Mouse (Mus musculus): Measurements from ENCODE around the gene Lemd2.

Lemd2 gene

DNA sequence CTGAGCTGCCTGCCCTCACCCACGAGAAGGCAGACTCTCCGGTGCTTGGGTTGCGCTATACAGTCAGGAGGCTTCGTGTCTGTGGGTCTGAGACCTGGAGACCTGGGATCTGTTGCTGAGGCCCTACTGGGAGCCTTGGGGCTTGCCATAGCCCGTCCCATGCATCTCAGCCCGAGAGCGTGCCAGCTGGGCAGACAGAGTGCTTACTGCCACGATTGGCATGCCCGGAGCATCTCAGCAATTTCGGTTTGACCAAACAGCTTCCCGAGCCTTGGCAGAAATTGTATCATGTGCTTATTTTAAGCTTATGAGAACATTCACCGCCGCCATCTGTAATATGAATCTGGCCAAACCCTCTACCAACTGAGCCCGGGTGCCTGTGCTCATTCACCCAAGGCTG lies 50.0 kb downstream of the Lemd2 start:
- no peak for DNase-seq

DNA sequence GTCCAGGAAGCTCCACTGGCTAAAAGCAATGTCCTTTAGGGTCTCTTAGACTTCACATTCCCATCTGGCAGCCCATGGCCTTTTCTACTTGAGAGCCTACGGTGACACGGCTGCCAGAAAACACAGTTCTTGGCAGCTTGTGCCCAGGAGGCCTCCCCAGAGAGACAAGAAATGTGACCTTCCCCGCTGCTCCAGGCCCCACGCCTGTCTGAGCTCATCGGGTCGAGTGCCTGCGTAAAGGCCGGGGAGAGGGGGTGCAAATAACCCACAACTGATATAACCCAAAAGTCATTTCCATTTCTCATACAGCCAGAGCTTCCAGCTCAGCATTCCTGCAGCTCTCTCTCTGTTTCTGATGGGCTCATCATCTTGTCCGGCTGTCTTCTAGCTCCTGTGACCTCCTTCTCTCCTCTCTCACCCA lies 50.5 kb downstream of the Lemd2 start:
- DNase-seq, result no peak

DNA sequence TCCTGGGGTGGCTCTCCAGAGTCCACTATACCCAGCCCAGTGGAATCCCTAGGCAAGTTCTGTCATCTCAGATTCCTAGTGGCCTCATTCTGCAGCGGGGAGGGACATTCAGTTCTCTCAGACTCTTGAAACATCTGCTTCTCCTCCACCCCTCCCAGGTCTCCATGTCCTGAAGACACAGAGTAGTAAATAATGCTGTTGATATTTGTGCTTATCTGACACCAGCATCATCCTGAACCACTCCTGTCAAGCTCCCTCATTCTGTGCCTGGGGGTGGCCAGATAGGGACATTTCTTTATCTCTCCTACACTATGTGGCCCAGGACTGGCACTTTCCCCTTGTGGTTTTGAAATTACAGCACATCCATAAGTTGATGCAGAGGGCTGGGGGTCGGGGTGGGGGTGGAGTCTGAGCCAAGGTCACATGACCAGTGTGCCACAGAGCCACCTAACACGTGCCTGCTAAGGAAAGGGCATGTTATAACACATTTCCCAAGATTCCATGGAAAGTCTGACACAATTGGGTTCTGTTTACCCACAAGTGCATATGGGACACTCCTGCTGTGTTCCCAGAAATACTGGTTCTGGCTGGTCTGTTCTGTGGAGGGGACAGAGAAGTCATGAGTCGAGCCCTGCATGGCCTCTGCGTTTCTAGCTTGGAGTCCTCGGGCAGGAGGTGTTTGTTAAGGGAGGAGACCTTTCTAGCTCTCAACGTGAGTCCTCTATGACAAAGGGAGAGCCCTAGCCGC lies 51.1 kb downstream of the Lemd2 start:
- DNase-seq, result no peak

DNA sequence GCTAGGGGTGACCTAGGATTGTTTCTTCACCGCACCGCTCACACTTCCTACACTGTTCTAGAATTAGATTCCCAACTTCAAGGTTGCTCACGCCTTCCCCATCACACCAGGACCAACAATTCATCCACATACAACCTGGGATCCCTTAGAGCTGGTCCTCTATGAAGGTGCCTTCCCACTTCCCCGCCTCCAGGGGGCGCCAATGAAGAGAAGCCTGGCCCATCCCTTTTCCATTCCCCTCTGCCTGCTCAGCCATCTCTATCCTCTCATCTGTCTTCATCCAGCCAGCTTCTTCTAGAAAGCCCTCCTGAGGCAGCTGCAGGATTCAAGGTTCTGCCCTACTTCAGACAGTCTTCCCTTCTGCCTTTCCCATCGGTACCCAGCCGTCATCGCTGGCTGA lies 52.9 kb downstream of the Lemd2 start:
- DNase-seq, result peak; percentile 39

DNA sequence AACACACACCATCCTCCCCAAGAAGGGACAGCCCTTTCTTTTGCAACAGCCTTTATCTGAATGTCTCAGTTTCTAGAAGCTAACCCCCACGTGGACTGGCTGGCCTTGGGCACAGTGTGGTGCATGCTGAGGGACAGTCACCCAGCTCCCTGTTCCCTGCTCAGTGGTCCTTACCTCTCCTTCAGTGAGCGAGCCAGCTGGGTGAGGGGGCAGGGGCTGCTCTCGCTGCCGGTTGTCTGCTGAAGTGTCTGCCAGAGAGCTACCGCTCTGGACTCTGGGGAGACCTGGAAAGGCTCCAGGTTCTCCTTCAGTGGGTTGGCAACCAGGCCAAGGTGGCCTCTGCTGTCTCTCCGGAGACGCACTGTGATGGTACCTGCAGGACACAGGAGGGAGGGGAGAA lies 53.4 kb downstream of the Lemd2 start:
- no peak for DNase-seq

DNA sequence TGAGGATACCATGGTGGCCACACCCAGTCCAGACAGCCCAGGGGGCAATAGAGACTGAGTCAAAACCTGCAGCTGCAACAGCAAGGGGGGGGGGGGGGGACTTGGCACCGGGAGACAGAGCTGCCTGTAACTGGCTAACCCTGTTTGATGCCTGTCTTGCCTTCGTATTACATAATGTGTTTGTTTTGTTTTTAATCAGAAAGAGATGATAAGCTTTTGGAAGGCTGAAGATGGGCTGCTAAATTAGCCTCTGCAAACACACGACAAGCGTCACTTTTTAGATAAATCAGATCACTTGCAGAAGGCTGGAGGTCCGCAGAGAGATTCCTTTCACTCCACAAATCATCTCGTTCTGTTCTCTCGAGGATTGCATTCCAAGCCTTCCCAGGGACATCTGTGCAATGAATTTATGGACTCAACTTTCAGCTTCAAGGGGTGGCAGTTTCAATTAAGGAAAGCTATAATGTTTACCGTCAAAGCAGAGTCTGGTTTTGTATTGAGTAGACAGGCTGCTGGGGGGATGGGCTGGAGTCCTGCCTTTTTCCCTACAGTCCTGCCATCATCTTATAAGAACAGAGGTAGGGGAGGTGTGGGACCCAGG lies 57.8 kb downstream of the Lemd2 start:
- DNase-seq, result no peak

DNA sequence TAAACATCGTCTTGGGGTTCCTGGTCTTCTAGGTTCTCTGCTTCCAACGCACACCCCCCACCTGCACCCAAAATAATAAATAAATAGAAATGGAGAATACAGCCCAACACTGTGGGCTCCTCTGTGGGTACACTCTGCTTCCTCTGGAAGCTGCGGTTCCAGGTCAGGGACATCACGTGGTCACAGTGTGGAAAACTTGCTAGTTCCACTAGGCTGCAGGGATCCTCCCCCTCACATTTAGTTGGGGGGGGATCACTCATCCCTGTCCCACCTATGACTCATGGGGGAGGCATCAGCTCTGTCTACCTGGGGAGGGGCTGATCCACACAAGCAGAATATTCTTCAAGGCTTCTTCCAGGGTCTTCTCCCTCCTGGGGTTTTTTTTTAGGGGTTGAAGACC lies 60.1 kb downstream of the Lemd2 start:
- no peak for DNase-seq

DNA sequence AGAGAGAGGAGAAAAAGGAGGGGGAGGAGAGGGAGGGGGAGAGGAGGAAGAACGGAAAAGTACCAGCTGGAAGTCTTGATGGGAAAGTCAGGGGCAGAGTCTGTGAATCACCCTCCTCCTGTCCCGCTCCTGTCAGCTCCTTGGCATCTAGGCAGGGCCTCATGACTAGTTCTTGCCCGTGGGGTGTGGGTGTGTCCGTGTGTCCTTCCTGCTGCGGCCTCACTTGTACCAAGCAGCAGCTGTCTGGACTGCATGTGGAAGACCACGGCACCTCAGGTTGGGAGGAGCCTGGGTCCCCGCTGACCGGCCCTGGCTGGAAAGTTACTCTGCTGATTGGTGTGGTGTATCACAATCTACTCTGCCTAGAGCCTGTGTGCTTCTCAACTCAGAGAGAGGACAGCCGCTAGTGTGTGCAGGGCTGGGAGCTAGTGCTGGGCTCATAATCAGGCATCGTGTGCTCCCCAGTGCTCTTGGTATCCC lies 62.3 kb downstream of the Lemd2 start:
- no peak for DNase-seq

DNA sequence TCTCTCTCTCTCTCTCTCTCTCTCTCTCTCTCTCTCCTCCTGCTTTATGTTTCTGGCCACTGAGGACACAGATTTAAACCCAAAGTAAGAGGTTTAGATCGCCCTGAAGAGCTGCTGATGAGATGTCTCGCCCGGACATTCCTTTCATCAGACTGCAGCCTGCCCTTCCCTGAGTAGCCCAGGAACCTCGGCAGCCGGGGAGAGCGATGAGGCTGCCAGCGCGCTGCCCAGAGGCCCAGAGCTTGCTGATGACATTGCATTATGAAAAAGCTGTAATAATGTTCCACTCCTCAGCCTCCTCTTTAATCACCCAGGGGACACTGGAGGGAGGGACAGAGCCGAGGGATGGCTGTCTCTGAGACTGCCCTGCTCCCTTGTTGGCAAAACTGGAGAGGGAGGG lies 64.0 kb downstream of the Lemd2 start:
- DNase-seq, result no peak

Measured in thymus, postnatal 25 days (tissue).